Mouse (Mus musculus) forebrain, embryonic 12.5 days (tissue): Measurements from ENCODE around the gene Reep6. TPM values are rescaled to one million over a fixed set of nuclear protein-coding genes. Genes with fewer than 3 reads are reported as not detected.
A peak's percentile ranks its signal among the peaks of the same experiment; 100 is the strongest.

ENCODE experiments used
- ATAC-seq: fragments of 200-750 bp; cut with Nextera tagmentation; 2 replicates; pipeline ENCODE4 v1.8.0; 2017; ENCODE audit warnings: moderate TSS enrichment; ENCODE audit not compliant: low FRiP score
- H3K27ac ChIP-seq: fragments of 300-500 bp; sonication (generic); 2 replicates; pipeline ENCODE4 v1.5.1; 2016; ENCODE audit warnings: mild to moderate bottlenecking
- H3K27me3 ChIP-seq: fragments of 300-500 bp; sonication (generic); 2 replicates; pipeline ENCODE4 v1.6.1; 2016; ENCODE audit warnings: mild to moderate bottlenecking
- H3K36me3 ChIP-seq: fragments of 300-500 bp; sonication (generic); replicated peaks from 2 replicates; pipeline ENCODE4 v1.6.1; 2016; ENCODE audit warnings: mild to moderate bottlenecking
- H3K4me1 ChIP-seq: fragments of 300-500 bp; sonication (generic); 2 replicates; pipeline ENCODE4 v1.6.1; 2016
- H3K4me2 ChIP-seq: fragments of 300-500 bp; sonication (generic); 2 replicates; pipeline ENCODE4 v1.6.1; 2016; ENCODE audit warnings: mild to moderate bottlenecking, moderate library complexity
- H3K4me3 ChIP-seq: fragments of 300-500 bp; sonication (generic); replicated peaks from 2 replicates; pipeline ENCODE4 v1.5.1; 2016; ENCODE audit warnings: mild to moderate bottlenecking
- H3K9ac ChIP-seq: fragments of 300-500 bp; sonication (generic); 2 replicates; pipeline ENCODE4 v1.6.1; 2016; ENCODE audit warnings: mild to moderate bottlenecking
- H3K9me3 ChIP-seq: fragments of 300-500 bp; sonication (generic); 2 replicates; pipeline ENCODE4 v1.6.1; 2016
- WGBS: fragments of 180-500 bp; shearing (Covaris S2); methylation state at CpG from one replicate; pipeline ENCODE4 v1.1.7; 2016; 5-methylcytosine and 5-hydroxymethylcytosine counted together
- microRNA-seq: library from miRNA; unstranded; fragments of <30 nt; microRNA quantifications from one replicate; pipeline ENCODE4, GENCODE M21; 2017
- polyA plus RNA-seq: library from polyadenylated mRNA; unstranded; fragments of >200 nt; fragmentation: Nextera tagmentation; extraction: Ambion mirVana; gene quantifications from 2 replicates; pipeline ENCODE4 v1.2.1, GENCODE M21; 2016

The Reep6 gene
- polyA plus RNA-seq, 1 experiment from 2014 or later = 4.1 TPM

DNA sequence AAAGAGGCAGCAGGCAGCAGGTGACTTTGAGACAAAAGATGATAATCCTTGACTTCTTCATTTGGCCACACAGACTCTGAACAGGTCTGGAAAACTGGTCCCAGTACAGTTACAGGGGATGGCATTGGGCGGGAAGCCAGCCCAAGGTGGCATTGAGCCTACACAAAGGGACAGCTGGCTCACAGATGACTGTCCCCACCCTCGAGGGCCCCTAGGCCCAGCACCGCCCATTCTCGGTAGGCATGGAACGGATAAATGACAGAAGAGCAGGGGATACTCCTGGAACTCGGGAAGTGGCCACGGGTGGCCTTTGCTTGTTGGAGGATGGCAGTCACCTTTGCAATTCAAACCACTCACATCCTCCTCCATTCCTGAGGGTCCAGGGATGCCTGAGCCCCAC lies 55.6 kb downstream of the Reep6 start:
- peak overlapping the region; percentile 100 for H3K9ac ChIP-seq

More for the DNA sequence above, 55.6 kb downstream of the Reep6 start:
- Histone ChIP-seq H3K4me3 (peak overlapping the region; percentile 98), H3K4me1 (peaks cover 43% of the 10 kb centered on the region), H3K27me3 (no peaks in the 10 kb centered on the region), H3K4me2 (peak overlapping the region; percentile 91), H3K9me3 (no peaks in the 10 kb centered on the region), H3K36me3 (peaks cover 47% of the 10 kb centered on the region), H3K27ac (peak overlapping the region; percentile 97)
- ATAC-seq = peak; percentile 18; the same call in 1 of the 2 replicates
- 4% methylated on average over 7 of the region's 7 CpGs for WGBS

Small RNAs within 50 kb of the gene (microRNA-seq; reads per million reads assigned to microRNA genes)
- not detected for gene Gm22721

Other genes with a start within 250 kb of the Reep6 start
- 14.8 and 16.4 TPM in 2 replicates for gene Sbno2, start 224.4 kb upstream of the Reep6 start, polyA plus RNA-seq
- gene Stk11, start 214.2 kb upstream of the Reep6 start, polyA plus RNA-seq = 20.8 and 23.2 TPM in 2 replicates
- 405 and 428 TPM in 2 replicates for gene Atp5d, start 191.3 kb upstream of the Reep6 start, polyA plus RNA-seq
- 13.2 and 13.8 TPM in 2 replicates for gene Cbarp, start 189.1 kb upstream of the Reep6 start, polyA plus RNA-seq
- 45.0 and 50.3 TPM in 2 replicates for gene Midn, start 181.7 kb upstream of the Reep6 start, polyA plus RNA-seq
- gene Cirbp, start 164.0 kb upstream of the Reep6 start, polyA plus RNA-seq = 224 and 240 TPM in 2 replicates
- 11.1 and 11.6 TPM in 2 replicates for gene 1600002K03Rik, start 157.0 kb upstream of the Reep6 start, polyA plus RNA-seq
- gene Efna2, start 150.5 kb upstream of the Reep6 start, polyA plus RNA-seq = 36.4 and 48.9 TPM in 2 replicates
- gene Mum1, start 103.5 kb upstream of the Reep6 start, polyA plus RNA-seq = 55.5 and 58.4 TPM in 2 replicates
- gene Ndufs7, start 80.8 kb upstream of the Reep6 start, polyA plus RNA-seq = 201 and 216 TPM in 2 replicates
- gene Gamt, start 68.9 kb upstream of the Reep6 start, polyA plus RNA-seq = 15.9 and 19.0 TPM in 2 replicates
- 65.1 and 69.7 TPM in 2 replicates for gene Dazap1, start 68.5 kb upstream of the Reep6 start, polyA plus RNA-seq
- 708 and 760 TPM in 2 replicates for gene Rps15, start 37.5 kb upstream of the Reep6 start, polyA plus RNA-seq
- 144 and 165 TPM in 2 replicates for gene Apc2, start 34.0 kb upstream of the Reep6 start, polyA plus RNA-seq
- 42.6 and 44.4 TPM in 2 replicates for gene 2310011J03Rik, start 9.4 kb upstream of the Reep6 start, polyA plus RNA-seq
- 3.7 and 3.8 TPM in 2 replicates for gene Pcsk4, start 455 bp upstream of the Reep6 start, polyA plus RNA-seq
- gene Adamtsl5, start 18.5 kb downstream of the Reep6 start, polyA plus RNA-seq = 0.17 and 0.55 TPM in 2 replicates
- gene Plk5, start 26.5 kb downstream of the Reep6 start, polyA plus RNA-seq = 0.23 and 0.40 TPM in 2 replicates
- gene Mex3d, start 57.7 kb downstream of the Reep6 start, polyA plus RNA-seq = 17.3 and 21.3 TPM in 2 replicates
- 312 and 327 TPM in 2 replicates for gene Mbd3, start 69.6 kb downstream of the Reep6 start, polyA plus RNA-seq
- gene Uqcr11, start 76.9 kb downstream of the Reep6 start, polyA plus RNA-seq = 371 and 400 TPM in 2 replicates
- 203 and 205 TPM in 2 replicates for gene Tcf3, start 103.7 kb downstream of the Reep6 start, polyA plus RNA-seq
- gene Onecut3, start 164.9 kb downstream of the Reep6 start, polyA plus RNA-seq = 0.68 and 0.83 TPM in 2 replicates
- gene Atp8b3, start 209.2 kb downstream of the Reep6 start, polyA plus RNA-seq = 0.46 and 0.64 TPM in 2 replicates
- 31.0 and 36.0 TPM in 2 replicates for gene Rexo1, start 231.6 kb downstream of the Reep6 start, polyA plus RNA-seq
- gene Klf16, start 247.4 kb downstream of the Reep6 start, polyA plus RNA-seq = 8.7 and 9.5 TPM in 2 replicates